Mouse (Mus musculus): ENCODE data around the gene Abhd16b.
"Not testable (repeated sequence)": the region's sequence is repeated elsewhere in the genome, so short reads cannot be mapped to it uniquely, and the experiment has no call there.

The Abhd16b gene

DNA sequence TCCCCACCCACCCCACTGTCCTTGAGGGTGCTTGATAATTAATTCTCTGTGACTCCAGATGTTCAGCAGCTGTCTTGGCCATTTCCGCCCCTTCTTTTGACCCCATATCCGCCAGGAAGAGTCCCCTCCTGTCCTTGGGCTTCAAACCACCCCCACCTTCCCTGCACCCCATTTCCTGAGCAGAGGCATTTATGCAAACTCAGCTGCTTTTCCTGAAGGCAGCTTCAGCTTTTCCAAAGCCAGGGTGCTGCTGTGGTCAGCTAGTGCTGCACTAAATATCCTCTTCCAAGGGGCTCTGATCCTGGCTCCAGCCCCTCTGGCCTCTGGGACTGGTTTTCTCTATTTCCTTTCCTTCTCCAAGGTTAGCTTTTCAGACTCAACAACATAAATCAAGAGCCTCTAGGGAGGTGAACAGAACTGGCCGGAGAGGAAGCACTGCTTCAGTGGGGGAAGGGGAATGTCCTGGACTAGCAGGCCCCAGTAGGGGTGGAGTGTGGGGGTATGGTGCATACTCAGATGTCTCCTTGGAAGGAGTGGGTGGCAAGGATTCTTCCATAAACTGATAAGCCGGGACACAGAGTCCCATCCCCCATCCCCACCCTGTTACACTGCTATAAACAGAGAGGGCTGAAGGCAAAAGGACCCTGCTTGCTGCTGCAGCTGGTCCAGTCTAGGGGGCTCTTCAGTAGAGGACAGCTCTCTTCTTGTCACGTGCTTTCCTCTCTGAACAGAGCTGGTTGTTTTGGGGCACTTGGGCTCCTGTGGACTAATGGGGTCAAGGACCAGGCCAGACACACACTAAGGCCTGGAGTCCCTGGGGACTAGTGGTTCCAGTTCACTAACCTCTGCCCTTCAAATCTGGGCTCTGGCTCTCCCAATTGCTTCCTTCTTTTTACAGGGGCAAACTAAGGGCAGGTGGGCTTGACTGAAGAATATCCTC is 5.4 kb upstream of the Abhd16b start:
- peak; percentile 83 for DNase-seq (ENCODE audit: low spot score)

- no peak for DNase-seq (ENCODE audit: low spot score)
These were observed 1.4 kb upstream of the Abhd16b start for GRCm38 (mm10) chr2:181491432-181492205.

GRCm38 (mm10) chr2:181492206-181492605 is 800 bp upstream of the Abhd16b start:
- no peak for DNase-seq (ENCODE audit: low spot score)

GRCm38 (mm10) chr2:181494266-181494945 is 1.4 kb downstream of the Abhd16b start:
- no peak for DNase-seq (ENCODE audit: low spot score)

GRCm38 (mm10) chr2:181495845-181496244 is 2.8 kb downstream of the Abhd16b start:
- not testable (repeated sequence) for DNase-seq (ENCODE audit: low spot score)

GRCm38 (mm10) chr2:181496281-181496680 is 3.3 kb downstream of the Abhd16b start:
- DNase-seq (ENCODE audit: low spot score) = peak; percentile 62

DNA sequence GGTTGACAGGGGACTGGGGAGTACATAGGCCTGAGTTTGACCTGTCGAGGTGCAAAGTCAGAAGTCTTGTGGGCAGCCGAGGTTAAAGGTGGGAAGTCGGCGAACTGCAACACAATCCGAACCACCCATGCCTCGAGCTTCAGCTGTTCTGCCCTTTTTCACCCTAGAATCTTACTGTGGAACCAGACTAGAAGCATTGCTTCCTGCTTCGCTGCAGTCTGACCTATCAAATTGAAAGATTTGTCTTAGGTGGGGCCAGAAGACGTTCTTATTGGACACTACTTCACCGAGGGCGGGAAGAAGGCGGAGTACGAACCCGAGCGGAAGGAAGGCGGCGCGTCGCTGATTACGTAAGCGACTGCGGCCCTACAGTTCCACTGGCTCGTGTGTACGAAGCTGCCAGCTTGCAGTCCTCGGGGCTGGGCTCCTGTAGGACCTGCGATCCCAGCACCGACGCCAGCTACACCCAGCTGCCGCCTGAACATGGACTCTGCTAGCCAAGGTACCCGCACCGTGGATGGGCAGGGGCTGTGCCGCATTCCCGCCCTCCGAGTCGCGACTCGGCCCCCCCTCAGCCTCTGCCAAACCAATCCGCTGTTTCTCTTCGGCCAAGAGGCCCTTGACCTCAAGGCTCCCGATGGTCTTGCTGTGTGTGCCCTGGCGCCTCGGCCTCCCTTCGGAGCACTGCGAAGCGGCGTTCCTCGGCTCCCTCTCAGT is 4.0 kb downstream of the Abhd16b start, which contains the start of gene Tpd52l2:
TSS of gene Tpd52l2 (plus strand) at position 312 of the 717 bp plus-strand sequence.
- DNase-seq (ENCODE audit: low spot score) = peak; percentile 96

DNA sequence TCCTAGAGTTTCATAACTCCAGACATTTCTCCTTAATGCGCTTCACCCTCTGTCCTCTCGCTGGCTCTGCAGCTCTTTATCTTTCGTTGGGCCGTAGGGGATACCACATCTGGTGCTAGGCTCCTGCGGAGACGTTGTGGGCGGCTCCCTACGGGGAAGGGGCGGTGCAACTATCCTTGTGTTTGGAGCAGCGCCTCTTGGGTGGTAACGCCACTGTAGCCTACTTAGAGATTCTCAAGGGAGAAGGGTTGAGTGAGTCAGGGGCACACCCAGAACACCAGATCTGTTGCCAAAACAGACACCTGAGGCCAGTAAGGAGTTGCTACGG is 4.5 kb downstream of the Abhd16b start:
- DNase-seq (ENCODE audit: low spot score) = no peak

DNA sequence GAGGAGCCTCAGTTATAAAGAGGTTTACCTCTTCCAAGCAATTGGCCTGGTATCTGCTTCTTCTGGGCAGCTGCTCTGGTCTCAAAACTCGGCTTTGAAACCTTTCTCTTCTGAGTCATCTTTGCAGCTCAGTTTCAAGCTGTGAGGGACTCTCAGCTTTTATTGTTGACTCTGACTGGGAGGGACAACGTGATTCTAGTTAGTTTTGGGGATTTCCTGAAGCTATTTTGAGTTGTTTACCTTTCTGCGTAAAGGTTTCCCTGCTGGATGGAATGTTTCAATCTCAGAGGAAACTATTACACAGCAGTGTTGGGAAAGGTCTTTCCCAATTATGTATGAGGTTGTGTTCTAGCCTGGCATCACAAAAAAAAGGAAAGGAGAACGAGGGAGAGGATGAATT is 5.6 kb downstream of the Abhd16b start:
- DNase-seq (ENCODE audit: low spot score) = no peak

- no peak for DNase-seq (ENCODE audit: low spot score)
These were observed 16.2 kb downstream of the Abhd16b start for GRCm38 (mm10) chr2:181509191-181509590.

GRCm38 (mm10) chr2:181511231-181511630 is 18.2 kb downstream of the Abhd16b start:
- DNase-seq (ENCODE audit: low spot score) = no peak

DNA sequence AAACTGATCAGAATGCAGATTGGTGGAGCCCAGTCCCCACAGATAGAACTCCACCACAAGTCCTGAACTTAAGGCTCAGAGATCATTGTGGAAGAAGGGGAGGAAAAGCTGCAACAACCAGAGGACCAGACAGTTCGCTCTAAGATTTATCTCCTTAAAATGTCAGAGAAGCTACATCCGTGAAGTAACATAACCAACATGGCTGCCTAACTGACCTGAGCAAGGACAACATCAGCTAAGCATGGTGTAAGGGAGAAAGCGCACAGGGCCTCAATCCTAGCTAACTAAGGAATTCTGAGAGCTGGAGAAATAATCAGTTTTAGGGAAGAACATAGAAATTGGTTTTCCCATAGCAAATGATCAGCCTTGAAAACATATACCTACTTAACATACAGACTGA is 26.2 kb downstream of the Abhd16b start:
- no peak for DNase-seq (ENCODE audit: low spot score)

DNA sequence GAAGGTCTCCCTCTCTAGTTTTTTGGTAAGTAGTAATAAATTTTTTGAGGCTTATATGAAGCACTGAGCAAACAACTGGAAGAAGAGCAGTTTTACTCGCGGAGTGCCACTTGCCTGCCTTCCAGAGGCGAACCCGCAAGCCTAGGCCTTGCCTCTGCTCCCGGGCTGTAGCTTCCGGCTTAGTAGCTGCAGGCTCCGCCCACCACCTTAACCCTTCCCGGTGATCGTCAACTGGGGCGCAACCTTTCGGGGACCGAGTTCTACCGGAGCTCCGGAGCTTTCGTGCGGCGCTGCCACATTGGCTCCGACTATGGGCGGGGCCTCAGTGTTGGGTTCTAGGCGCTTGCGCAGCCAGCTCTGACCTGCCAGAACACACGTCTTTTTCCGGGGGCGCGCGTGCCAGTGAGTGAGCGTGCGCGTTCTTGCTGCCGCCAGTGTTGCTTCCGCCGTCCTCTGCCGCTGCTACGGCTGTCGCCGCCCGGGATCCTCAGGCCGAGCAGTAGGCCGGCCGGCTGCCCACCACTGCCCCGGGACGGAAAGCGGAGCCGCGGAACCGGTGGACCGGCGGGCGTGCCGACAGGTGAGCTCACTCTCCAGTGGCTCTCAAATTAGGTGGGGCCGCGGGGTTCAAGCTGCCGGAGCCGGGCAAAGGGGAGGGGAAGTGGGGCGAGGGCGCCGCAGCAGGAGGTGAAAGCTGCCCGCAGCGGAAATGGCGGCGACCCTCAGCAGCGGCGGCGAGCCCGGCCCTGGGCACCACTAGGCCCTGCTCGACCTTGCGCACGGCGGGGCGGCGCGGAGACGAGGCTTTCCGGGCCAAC is 27.3 kb downstream of the Abhd16b start, which contains the start of gene Dnajc5:
TSS of gene Dnajc5 (plus strand) at position 368 of the 818 bp plus-strand sequence.
- peak; percentile 98 for DNase-seq (ENCODE audit: low spot score)

GRCm38 (mm10) chr2:181520936-181521227 is 27.9 kb downstream of the Abhd16b start:
- DNase-seq (ENCODE audit: low spot score) = no peak

DNA sequence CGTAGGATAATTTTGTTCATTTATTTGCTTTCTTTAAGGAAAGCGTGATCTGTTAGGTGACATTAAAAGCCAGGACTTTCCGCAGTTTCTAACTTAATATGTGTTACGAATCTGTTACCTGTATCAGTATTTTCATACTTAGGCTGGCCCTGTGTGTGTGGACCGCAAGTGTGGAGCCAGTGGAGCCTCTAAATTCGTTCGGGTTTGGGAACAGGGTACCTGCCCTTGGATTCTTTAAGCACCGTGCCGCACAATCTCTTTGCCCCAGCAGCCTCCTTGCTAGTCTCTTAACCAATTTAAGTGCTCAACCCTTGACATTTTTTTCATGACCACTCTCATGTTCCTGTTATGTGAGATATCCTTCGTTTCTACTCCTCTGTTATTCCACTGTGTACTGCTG is 28.5 kb downstream of the Abhd16b start:
- no peak for DNase-seq (ENCODE audit: low spot score)

GRCm38 (mm10) chr2:181522811-181523210 is 29.8 kb downstream of the Abhd16b start:
- DNase-seq (ENCODE audit: low spot score) = no peak

DNA sequence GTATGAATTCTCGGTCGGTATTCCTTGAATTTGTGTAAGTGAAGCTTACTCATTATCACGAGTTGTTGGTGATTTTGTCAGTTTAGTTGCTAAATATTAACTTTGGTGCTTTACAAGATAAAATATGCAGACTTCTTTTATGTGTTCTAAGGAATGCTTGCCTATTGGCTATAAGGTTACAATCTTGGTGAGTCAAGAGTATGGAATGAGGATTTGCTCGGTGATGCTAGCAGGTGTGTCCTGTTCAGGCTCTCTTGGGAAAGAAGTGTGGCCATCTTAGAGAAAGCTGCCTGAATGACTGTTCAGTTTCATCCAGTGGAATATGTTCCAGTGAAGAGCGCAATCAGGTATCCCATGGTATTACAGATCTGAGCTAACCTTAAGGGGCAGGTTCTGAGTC is 32.5 kb downstream of the Abhd16b start:
- no peak for DNase-seq (ENCODE audit: low spot score)

DNA sequence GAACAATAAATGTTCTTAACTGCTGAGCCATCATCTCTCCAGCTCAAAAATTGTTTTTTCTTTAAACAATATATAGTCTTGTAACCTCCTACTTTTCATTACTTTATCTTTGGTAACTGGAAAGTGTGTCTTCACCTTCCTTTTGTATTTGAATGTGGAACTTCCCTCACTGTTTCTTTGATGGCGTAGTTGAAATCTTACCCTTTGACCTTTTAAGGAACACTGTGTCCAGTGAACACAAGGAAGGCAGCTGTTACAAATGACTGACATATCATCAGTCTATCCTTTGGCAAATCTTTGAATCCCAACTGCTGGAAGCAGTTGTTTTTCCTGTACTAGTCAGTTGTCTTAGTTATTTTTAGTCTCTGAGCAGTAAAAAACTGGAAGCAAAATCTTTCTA is 36.1 kb downstream of the Abhd16b start:
- no peak for DNase-seq (ENCODE audit: low spot score)

- DNase-seq (ENCODE audit: low spot score) = no peak
These were observed 39.6 kb downstream of the Abhd16b start for GRCm38 (mm10) chr2:181532589-181532988.

DNA sequence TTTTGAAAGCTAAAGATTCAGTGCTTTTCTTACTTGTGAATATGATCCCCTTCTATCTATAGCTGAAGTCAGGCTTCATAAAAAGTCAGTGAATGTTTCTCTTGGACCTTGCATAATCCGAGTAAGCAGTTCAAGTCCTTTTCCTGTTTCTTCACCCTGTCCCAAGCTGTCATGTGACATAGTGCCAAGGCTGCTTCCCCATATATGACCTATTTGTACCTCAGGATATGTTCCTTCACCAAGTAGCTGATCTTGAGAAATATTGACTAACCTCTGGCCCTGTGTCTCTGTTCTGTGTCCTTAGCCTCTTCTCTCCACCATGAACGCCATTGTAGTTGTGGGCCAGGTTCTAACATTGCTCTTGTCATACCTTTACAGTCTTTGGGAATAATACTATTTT is 43.4 kb downstream of the Abhd16b start:
- DNase-seq (ENCODE audit: low spot score) = no peak

DNA sequence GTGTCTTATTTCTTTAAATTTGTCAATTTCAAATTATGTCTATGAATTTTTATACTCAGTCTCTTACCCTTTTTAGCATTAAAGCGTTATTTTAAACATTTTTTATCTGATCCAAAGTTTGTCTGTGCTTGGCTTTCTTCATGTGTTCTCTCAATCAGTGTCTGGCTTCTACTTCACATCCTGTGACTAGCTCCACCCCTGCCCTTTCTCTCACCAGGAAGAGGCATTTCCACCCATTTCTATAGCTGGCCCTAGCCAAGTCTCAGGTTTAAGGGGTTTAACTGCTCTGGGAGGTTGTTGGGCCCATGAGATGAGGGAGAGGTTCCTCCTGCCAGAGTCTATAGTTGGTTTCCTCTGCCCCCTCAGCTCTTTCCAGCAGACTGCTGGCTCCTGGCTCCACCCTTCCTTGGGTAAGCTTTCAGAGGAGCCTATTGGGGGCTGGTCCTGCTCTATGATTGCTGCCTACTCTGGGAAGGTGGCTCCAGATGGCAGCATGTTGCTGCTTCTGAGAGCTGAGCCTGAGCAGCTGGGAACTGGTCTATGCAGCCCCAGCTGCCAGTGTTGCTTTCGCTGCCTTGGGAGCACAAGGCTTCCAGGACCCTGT is 44.5 kb downstream of the Abhd16b start:
- no peak for DNase-seq (ENCODE audit: low spot score)
